Mouse (Mus musculus) lung, adult 2 months (tissue): Measurements from ENCODE around the gene Rwdd2a.

Experiments
- CTCF ChIP-seq: fragments of 200-500 bp; IDR thresholded peaks from 2 replicates; pipeline ENCODE4 v1.5.1; 2011; ENCODE audit warnings: mild to moderate bottlenecking, low read length, control low read depth; ENCODE audit not compliant: insufficient read depth
- POLR2A ChIP-seq: fragments of 200-500 bp; IDR thresholded peaks from 2 replicates; pipeline ENCODE4 v1.6.1; 2011; ENCODE audit warnings: low read depth, mild to moderate bottlenecking, control low read depth, low read length, borderline replicate concordance; ENCODE audit errors: extremely low read depth

DNA sequence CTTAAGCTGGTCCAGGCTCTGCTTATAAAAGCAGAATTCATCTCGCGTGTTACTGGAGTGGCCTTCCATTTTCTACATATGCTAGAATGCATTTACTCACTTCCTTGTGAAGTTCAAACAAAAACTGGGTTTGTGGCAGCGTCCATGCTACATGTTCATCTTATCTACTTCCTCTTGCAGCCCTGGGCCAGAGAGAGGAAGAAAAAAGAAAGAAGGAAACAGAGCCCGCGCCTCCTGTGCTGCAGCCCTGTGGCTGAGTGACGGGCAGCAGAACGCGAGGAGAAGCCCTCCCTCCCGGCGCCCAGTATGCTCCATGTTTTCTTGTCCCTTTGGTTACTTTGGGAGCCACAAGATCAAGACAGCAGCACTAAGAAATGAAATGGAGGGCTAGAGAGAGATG lies 7.9 kb downstream of the Rwdd2a start:
- TF ChIP-seq CTCF (no peak), POLR2A (no peak)
